Mouse (Mus musculus): ENCODE results near the gene Ntf5.

GRCm38 (mm10) chr7:45463987-45464778 is 50.7 kb downstream of the Ntf5 start:
- TF ChIP-seq POLR2A (IDR thresholded peaks at IDR 0.05; ENCODE audit: low read depth, low read length) (no peak), CTCF (IDR thresholded peaks at IDR 0.05; ENCODE audit: borderline replicate concordance, insufficient read depth, low read length) (no peak)

All from embryonic fibroblast, embryonic 13.5 days (primary cell).